Mouse (Mus musculus) spleen, adult 12 weeks (tissue): ENCODE measurements around the gene Rftn1.

Experiments
- DNase-seq: peaks from one replicate; pipeline ENCODE4 v3.0.0; 2022; ENCODE audit warnings: low spot score

Rftn1 gene

GRCm38 (mm10) chr17:50201828-50202445 lies 11.5 kb upstream of the Rftn1 start:
- DNase-seq: no peak

- DNase-seq: no peak
Measured at GRCm38 (mm10) chr17:50199075-50199850, 8.8 kb upstream of the Rftn1 start.

- DNase-seq: no peak
Measured at GRCm38 (mm10) chr17:50197572-50197971, 7.1 kb upstream of the Rftn1 start.

- DNase-seq: no peak
Measured at GRCm38 (mm10) chr17:50196005-50196672, 5.7 kb upstream of the Rftn1 start.

GRCm38 (mm10) chr17:50195399-50195798 lies 4.9 kb upstream of the Rftn1 start:
- DNase-seq: no peak

GRCm38 (mm10) chr17:50194541-50194940 lies 4.1 kb upstream of the Rftn1 start:
- DNase-seq: no peak

GRCm38 (mm10) chr17:50193653-50194052 lies 3.2 kb upstream of the Rftn1 start:
- DNase-seq: no peak

GRCm38 (mm10) chr17:50192376-50192940 lies 2.0 kb upstream of the Rftn1 start:
- DNase-seq: no peak

- no peak for DNase-seq
Measured at GRCm38 (mm10) chr17:50191318-50191957, 964 bp upstream of the Rftn1 start.

GRCm38 (mm10) chr17:50189381-50190012 lies 977 bp downstream of the Rftn1 start:
- peak; percentile 62 for DNase-seq

- DNase-seq: no peak
Measured at GRCm38 (mm10) chr17:50188662-50189345, 1.7 kb downstream of the Rftn1 start.

- DNase-seq: no peak
Measured at GRCm38 (mm10) chr17:50185616-50186015, 4.9 kb downstream of the Rftn1 start.

- DNase-seq: no peak
Measured at GRCm38 (mm10) chr17:50185083-50185482, 5.4 kb downstream of the Rftn1 start.

GRCm38 (mm10) chr17:50184217-50185038 lies 6.0 kb downstream of the Rftn1 start:
- DNase-seq: no peak

GRCm38 (mm10) chr17:50183300-50183699 lies 7.2 kb downstream of the Rftn1 start:
- DNase-seq: no peak

GRCm38 (mm10) chr17:50182542-50182951 lies 7.9 kb downstream of the Rftn1 start:
- peak; percentile 59 for DNase-seq

GRCm38 (mm10) chr17:50180899-50181570 lies 9.4 kb downstream of the Rftn1 start:
- no peak for DNase-seq

GRCm38 (mm10) chr17:50173776-50174175 lies 16.7 kb downstream of the Rftn1 start:
- no peak for DNase-seq

GRCm38 (mm10) chr17:50173368-50173767 lies 17.1 kb downstream of the Rftn1 start:
- DNase-seq: no peak

- no peak for DNase-seq
Measured at GRCm38 (mm10) chr17:50172795-50173194, 17.7 kb downstream of the Rftn1 start.
